Mouse (Mus musculus) cerebellum, adult 9-11 months (tissue): Measurements from ENCODE around the gene Anks1b.

Experiments
- DNase-seq: peaks from one replicate; pipeline ENCODE4 v3.0.0; 2022

Gene Anks1b

DNA sequence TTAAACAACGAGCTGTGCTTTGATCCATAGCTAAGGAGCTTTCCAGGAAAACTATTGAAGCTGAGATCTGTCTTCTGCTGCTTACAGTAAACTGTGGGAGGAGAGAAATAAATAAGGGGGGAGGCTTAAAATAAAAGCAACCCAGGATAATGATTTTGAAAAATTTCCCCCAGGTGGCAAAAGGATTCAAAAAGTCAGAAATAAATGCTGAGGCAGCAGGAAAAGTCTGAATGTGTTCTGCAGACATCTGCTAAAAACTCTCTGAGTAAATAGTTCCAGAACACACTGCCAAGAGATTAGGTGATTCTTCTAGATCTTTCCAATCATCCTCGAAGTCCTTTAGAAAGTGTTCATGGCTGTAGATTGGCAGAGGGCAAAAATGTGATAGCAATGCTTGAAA lies 865.2 kb downstream of the Anks1b start:
- no peak for DNase-seq

DNA sequence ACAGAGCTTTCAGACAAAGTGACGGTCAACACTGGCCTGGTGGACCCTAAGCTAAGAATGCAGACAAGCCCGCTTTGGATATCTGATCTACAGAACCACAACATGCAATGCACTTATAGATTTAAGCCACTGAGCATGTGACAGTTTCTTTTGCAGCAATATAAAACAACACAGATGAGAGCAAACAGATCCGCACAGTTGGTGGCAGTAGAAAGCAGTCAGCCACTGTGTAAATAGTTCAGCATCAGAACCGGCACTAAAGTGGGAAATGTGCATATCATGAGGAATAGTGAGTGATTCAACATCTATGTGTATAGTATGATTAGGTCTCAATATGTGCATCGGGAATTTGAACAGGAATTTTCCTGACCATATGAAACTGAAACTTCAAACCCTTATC lies 867.6 kb downstream of the Anks1b start:
- no peak for DNase-seq

DNA sequence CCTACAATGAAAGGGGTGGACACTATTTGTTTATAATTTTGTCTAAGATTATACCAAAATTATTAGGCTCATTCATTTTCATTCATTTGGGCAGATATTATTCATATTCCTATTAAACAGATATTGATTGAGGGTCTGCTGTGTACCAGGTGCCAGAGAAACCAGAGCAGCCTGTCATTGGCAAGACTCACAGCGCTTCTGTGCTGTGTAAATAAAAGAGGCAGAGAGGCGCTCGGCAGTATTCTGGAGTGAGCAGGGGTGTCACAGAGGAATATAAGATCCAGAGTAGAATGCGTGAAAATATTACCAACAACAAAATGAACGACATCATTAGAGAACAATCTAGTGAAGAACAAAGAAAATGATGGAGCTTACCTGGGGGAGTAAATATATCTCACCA lies 878.6 kb downstream of the Anks1b start:
- DNase-seq: no peak

DNA sequence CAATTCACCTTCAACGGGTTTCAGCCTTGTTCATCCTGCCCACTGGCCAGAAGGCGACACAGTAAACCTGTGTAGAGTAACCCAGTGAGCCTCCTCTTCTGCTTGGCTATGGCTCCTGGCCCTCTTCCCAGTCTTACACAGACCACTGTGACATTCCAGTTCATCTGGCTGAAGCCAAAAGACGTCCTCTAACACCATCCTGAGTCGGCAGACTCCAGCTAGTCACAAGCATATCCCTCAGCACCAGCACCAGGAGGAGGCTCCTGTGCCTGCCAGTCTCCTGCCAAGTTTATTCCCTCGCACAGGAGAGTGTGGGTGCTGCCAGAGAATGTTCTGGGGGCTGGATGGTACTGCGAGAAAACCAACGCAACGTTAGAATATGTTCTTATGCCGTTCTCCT lies 879.8 kb downstream of the Anks1b start:
- peak; percentile 81 for DNase-seq

DNA sequence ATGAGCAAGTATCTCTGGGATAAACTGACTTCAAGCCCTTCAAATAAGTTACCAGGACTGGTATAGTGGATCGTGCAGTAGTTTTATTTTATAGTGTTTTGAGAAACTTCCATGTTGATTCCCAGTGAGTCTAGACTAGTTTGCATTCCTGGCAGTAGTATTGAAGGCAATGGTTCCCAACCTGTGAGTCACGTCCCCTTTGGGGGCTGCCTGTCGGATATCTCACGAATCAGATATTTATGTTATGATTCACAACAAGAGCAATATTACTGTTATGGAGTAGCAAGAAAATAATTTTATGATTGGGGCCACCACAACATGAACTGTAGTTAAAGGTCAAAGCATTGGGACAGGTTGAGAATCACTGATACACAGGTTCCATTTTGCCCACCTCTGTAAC lies 884.5 kb downstream of the Anks1b start:
- no peak for DNase-seq

DNA sequence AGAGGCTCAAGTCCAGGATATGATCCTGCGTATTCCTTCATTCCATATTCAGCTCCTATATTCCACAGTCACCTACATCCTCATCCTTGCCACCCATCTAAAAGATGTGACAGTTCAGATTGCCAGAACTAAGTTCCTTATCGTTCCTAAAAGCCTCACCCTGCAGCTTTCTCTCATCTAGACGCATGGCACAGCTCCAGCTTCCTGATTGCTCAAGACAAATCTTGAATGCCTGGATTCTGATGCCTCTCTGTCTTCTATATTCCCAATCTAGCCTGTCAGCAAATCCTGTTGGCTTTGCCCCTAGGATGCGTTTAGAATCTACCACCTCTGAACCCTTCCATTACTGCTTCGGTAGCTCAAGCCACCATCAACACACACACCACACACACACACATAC lies 886.6 kb downstream of the Anks1b start:
- DNase-seq: no peak

DNA sequence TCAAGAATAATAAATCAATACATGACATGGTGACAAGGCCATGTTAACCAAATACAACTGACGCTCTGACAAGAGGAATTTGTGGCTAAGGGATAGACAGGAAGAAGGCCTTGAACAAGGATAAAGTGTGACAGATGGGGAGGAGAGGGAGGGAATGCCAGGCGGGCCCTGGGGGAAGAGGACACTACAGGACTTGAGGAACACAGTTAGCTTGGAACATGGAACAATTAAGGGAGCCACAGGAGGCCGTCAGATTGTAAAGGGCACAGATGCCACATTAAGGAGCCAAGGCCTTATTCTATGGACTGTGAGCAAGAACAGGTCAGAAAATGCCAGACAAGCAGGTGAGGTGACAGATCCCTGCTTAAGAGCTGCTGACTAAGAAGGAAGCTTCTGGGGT lies 893.0 kb downstream of the Anks1b start:
- DNase-seq: peak; percentile 94

DNA sequence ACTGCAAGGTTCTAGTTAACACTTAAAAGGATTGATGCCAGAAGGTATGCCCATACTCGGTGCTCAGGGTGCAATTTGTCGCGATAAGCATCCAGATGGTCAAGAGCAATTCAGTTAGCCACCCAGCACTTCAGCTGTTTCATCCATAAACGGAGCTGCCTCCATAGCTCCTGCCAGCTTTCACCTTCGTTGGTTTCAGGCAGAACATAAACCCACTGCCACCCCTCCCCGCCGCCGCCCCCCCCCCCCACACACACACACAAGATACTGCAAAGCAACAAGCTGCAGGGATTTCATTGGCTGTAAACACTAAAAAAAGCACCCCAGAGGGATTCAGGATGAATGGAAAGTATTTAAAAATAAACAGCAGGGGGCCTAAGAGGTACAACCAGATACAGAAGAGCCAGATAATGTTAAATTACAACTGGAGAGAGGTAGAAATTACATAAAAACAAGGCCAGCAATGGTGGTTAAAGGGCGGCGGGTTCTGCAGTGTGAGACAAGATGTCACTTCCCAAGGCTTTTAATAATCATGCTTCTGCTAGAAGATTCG lies 897.2 kb downstream of the Anks1b start:
- no peak for DNase-seq

DNA sequence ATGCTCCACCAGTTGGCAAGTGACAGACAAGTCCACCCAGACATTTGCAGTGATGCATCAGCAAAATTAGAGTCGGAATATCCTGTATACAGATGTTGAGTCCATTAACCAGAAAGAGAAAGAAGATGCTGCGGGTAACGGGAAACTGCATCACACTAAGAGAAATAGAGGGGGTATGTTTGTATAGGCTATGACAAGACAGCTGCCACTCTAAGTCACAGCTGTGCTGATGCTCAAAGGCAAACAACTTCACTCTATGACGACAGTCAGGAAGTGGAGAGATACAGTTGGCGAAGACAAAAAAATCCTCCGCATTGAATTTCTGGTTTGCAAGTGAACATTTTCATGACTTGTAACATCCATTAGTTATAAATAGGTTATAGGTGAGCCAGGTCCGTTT lies 897.7 kb downstream of the Anks1b start:
- DNase-seq: no peak

DNA sequence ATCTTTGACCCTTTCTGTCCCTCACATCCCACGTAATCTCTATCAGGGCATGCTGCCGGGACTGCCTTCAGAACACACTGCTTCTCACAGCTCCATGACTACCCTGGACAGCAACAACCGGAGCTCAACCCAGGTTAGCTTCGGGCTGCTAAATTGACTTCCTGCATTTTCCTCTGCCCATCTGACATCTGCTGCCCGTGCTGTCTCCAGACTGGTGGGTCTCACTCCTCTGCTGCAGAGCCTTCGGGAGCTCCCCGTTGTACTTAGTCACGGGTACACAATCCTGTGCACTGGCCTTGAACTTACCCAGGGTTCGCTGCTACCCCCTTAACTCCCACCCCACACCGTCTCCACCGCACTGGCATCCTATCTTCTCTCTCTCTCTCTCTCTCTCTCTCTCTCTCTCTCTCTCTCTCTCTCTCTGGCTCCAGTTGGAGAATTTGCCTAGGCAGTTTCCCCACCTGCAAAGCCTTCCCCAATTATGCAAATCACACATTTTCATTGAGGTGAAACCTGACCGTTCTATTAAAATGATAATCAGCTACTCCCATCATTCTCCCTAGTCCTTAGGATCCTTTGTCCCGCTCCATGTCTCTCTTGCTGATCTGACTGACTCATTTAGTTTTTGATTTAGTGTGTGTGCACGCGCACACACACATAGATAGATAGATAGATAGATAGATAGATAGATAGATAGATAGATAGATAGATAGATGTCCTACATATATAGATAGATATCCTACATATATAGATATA lies 898.3 kb downstream of the Anks1b start:
- no peak for DNase-seq

DNA sequence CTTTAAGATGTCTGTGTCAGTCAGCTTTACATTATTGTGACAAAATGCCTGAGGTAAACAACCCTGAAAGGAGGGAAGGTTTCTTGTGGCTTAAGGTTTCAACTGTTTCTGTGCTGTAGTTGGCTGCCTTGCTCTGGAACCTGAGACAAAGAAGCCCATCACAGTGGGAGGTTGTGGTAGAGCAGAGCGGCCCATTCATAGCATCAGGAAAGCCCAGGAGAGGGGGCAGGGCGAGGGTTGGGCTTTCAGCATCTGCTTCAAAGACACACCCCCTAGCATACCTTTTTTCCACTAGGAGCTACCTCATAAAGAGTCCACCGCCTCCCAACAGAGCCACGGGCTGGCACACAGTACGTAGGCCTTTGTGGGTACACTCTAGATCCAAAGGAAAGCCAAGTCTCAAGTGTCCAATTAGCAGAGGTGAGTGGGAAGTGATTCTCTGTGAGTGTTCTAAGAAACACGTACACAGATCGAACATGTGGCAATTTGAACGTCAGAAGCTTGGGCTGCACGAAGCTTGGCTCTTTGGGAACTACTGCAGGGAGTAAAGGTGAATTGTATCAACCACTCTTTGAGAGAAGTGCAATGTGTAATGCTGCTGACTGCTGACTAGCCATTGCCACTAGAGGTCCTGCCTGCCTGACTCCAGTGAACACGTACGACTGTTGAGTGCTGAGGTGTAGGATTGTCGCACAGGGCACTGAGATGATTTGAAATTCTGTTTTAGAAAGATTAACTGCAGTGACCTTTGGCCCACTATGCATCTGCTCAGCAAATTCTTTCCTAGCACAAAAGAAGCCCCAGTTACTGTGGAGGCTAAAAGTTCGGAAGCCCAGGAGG lies 906.5 kb downstream of the Anks1b start:
- DNase-seq: no peak

DNA sequence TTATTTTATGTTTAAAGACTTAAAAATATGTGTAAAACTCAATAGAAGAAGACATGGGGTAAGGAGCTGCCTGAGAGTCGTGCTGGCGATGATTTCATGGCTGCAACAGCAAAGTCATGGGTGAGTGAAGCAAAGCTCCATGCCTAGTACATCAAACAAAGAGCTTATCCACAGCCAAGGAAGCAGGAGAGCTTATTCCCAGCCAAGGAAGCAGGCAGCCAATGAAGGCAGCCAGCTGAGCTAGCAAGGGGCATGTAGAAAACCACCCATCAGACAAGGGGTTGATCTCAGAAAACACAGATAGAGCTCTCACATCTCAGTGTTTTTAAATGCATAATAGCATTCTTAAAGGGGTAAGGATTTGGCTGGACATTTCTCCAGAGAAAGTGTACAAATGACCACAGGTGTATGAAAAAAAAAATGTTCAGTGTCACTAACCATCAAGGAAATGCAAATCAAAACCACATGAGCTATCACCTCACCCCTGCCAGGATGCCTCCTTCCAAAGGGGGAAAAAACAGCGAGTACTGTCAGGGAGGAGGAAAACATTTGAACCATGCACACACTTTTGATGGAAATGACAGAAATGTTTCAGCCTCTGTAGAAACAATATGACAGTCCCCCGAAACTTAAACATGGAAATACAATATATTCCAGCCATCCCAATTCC lies 911.8 kb downstream of the Anks1b start:
- DNase-seq: peak; percentile 41

DNA sequence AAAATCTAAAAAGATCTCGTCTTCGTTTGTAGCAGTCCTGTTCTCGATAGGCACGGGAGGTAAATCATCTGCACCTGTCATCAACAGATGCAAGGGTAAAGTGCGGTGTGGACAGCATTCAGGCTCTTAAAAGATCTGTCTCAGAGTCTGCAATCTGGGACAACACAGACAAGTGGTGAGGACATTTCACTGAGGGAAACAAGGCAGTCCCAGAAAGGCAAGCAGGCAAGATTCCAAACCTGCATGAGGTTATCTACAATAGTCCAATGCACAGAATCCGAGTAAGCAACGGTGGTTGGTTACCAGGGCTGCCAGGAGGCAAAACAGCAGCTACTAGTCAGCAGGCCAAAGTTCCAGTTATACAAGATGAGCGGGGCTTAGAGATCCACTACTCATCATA lies 912.4 kb downstream of the Anks1b start:
- peak; percentile 78 for DNase-seq

DNA sequence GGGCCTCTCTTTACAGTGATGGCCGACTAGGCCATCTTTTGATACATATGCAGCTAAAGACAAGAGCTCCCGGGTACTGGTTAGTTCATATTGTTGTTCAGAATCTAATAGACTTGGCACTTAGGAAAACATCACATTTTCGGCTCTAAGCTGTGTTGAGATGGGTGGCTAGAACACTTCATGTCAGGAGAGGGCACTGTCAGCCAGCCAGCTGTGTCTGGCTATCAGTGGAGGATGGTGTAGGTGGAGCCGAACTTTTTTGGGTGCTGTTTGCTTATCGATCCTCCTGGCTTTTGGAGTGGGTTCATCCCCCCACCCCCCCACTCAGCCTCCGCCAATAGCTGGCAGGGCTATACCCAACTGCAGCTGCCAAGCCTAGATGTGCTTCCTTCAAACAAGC lies 929.8 kb downstream of the Anks1b start:
- no peak for DNase-seq

DNA sequence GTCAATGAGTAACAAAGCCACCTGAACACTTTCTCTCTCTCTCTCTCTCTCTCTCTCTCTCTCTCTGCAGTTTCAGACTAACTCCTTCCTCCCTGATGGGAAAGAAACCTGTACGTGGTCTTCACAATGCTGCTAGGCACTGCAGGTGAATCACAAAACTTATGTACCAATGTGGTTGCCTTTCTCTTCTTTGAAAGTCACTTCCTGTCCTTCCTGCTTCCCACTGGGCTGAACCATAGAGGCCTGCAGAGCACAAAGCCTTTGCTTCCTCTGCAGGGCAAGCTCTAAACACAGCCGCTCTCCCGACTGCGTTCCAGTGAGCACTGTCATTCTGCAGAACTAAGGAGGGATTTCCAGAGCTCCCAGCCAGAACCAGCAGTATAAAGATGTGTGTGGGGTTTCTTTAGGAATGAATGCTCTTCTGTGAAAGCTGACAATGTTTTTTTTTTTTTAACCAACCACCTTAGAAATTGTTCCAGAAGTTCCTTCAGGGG lies 931.3 kb downstream of the Anks1b start:
- DNase-seq: no peak

DNA sequence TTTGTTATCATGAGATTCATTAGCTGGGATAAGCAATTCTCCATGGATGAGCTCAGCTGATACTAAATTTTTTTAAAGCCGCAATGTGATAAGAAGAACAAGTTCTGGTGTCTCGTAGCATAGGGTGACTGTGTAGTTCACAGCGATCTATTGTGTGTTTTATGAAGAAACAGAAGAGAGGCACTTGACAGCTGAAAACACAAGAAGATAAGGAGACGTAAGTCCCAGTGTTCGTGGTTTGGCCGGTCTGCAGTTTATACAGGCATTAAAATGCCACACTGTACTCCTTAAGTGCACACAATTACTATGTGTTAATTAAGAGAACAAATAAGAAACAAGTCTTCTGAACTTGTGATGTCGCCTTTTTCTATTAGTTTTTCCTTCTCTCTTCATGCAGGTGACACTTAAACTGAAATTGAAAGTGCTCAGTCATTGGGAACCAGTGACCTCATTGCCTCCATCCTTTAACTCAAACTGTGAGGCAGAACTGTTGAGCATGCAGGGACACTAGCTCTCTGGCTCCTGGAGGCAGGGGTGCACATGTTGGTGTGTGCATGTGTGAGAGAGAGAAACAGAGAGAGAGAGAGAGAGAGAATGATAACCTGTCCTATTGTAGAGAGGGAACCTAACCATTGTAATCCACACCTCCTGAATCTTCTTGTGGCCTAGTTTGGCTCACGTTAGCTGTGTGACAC lies 935.5 kb downstream of the Anks1b start:
- no peak for DNase-seq

DNA sequence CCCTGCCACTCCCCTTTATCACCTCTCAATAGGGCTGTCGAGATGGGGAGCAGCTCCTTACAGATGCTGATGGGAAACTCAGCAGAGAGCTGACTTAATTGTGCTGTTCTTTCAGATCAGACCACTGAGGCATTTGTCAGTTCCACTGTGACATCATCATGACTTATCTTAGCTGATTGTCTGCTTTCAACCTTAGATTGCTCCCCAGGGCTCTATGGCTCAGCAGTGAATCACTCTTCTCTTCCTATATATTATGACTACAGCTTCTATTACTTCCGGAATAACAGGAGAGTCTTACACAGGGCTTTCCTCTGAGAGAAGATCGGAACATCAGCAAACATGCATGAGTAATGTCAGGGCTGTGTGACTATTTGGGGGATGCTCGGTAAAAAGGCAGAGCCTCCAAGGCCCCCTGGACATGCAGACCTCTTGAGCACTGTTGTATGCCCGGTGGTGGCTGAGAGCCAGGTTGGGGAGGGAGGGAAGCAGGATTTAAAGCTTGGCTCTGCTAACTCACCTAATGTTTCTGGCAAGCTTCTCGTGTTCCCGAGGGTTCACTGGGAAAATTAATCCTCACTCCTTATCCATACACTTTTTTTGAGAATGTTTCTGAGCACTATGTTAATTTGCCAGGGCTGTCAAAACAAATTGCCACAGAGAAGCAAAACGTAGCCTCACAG lies 936.7 kb downstream of the Anks1b start:
- peak; percentile 61 for DNase-seq

DNA sequence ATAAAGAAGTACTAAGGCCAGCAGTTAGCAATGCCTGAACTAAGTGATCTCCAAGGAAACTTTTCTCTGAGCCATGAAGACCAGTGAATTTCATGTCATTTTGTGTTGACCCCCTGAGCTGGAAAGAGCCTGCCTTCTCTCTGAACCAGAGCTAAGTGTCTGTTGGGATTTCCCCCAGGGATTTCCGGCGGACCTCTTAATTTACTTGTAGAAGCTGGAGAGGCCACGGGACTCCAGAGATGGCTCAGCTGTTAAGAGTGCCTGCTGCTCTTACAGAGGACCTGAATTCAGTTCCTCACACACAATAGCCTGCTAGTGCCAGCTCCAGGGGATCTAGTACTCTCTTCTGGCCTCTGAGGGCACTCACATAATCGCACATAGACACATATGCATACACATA lies 938.1 kb downstream of the Anks1b start:
- DNase-seq: no peak

DNA sequence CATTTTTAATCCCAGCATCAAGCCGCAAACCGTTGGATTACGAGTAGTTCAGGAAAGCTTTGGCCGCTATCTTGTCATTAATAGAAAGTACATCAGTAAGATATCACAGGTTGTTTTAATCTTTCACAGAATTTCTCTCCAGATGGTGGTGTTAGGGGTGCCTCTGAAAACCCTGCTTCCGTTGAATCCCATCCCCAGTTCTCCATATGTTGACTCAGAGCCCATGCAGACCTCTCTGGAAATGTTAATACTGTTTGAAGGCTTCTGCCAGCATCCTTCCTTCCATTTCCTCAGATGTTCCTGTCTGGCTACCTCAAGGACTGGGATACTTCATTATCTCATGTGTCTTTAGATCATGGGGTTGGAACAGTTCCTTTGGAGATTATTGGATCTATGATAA lies 940.0 kb downstream of the Anks1b start:
- no peak for DNase-seq

DNA sequence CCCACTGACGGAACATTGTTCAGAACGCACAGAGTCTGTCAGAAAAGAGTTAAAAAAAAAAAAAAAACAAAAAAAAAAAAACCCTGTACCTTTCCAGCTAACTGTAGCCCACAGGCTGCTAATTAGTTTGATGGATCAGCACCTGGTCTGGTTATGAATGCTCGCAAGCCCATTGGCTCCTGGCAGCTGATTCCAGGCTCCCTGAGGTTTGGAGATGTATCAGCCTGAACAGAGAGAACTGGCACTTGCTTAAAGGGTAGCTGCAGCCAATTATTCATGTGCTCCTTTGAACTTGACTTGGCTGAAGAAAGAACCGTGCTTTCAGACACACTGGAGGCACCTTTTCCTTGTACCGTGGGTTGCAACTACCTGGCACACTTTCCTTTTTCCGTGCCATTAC lies 941.1 kb downstream of the Anks1b start:
- DNase-seq: peak; percentile 91

DNA sequence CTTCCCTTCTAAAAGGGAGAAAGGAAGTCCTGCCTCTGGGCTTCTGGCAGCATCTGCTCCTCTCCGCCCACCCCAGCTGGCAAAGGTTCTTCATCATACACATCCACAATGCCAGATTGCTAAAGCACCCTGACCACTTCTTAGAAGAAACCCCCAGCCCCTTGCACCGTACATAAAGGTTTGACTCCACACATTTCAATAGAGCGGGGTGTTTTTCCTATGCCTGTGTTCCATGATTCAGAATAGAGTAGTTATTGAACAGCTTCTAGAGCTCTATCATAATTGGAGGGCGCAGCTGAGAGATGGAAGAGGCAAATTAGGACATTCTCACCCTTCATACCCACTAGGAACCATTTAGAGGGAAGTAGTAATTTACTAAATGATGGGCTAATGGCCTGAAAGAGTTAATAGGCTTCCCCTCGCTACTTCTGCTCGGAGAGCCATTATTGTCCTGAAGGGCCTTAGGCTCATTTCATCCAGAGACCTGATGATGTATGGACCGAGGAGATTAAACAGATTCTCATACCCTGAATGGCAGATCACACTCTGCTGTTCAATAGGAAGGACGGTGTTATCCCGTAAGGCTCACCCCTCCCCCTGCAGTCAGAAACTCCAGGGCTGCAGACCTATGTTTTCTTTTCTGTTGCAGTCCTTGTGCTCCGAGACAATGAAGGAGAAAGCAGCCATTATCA lies 945.1 kb downstream of the Anks1b start:
- no peak for DNase-seq

DNA sequence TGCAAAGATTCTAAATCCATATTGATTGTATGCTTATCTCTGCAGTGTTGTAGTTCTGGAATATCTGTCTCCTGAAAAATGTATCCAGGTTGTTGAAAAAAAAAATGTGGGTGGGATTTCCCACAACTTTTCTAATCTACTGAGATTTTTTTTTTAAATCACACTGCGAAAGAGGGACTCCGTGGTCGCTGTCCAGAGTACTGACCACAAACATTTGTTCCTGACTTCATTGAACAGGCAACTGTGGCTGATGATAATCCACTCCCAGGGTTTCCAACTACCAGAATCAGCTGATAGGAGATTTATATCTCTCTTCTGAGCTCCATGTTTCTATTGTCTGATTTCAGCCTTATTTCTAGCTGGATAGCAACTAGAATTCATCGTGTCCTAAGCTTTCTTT lies 950.1 kb downstream of the Anks1b start:
- DNase-seq: no peak
